Mouse (Mus musculus): ENCODE data around the gene Dmrtc2. TPM values are rescaled to one million over a fixed set of nuclear protein-coding genes. Genes with fewer than 3 reads are reported as not detected.

The Dmrtc2 gene
- polyA plus RNA-seq, 1 experiment from 2014 or later, result not detected

Other genes starting within 250 kb of the Dmrtc2 start
- 0.10 and 0.15 TPM in 2 replicates for gene Lypd3, start 233.5 kb upstream of the Dmrtc2 start, polyA plus RNA-seq (2016; fragmentation: Nextera tagmentation; extraction: Ambion mirVana)
- not detected in 2 replicates for gene Tex101, start 193.4 kb upstream of the Dmrtc2 start, polyA plus RNA-seq (2016; fragmentation: Nextera tagmentation; extraction: Ambion mirVana)
- not detected in 2 replicates for gene BC049730, start 160.8 kb upstream of the Dmrtc2 start, polyA plus RNA-seq (2016; fragmentation: Nextera tagmentation; extraction: Ambion mirVana)
- not detected in 2 replicates for gene Gm4763, start 143.1 kb upstream of the Dmrtc2 start, polyA plus RNA-seq (2016; fragmentation: Nextera tagmentation; extraction: Ambion mirVana)
- 0.06 TPM in 1 of 2 replicates, not detected in the other for gene Cd177, start 109.7 kb upstream of the Dmrtc2 start, polyA plus RNA-seq (2016; fragmentation: Nextera tagmentation; extraction: Ambion mirVana)
- gene Ceacam10, start 92.9 kb upstream of the Dmrtc2 start, polyA plus RNA-seq (2016; fragmentation: Nextera tagmentation; extraction: Ambion mirVana), result not detected in 2 replicates
- 12.6 and 13.6 TPM in 2 replicates for gene Gm9844, start 7.8 kb upstream of the Dmrtc2 start, polyA plus RNA-seq (2016; fragmentation: Nextera tagmentation; extraction: Ambion mirVana)
- gene Lypd4, start 116 bp upstream of the Dmrtc2 start, polyA plus RNA-seq (2016; fragmentation: Nextera tagmentation; extraction: Ambion mirVana), result not detected in 2 replicates
- gene Rps19, start 14.3 kb downstream of the Dmrtc2 start, polyA plus RNA-seq (2016; fragmentation: Nextera tagmentation; extraction: Ambion mirVana), result 1,145 and 1,216 TPM in 2 replicates
- 0.15 TPM in 1 of 2 replicates, not detected in the other for gene Cd79a, start 27.3 kb downstream of the Dmrtc2 start, polyA plus RNA-seq (2016; fragmentation: Nextera tagmentation; extraction: Ambion mirVana)
- 82.7 and 83.0 TPM in 2 replicates for gene Arhgef1, start 32.9 kb downstream of the Dmrtc2 start, polyA plus RNA-seq (2016; fragmentation: Nextera tagmentation; extraction: Ambion mirVana)
- gene Gm4881, start 74.4 kb downstream of the Dmrtc2 start, polyA plus RNA-seq (2016; fragmentation: Nextera tagmentation; extraction: Ambion mirVana), result not detected in 2 replicates
- 153 and 170 TPM in 2 replicates for gene Rabac1, start 102.7 kb downstream of the Dmrtc2 start, polyA plus RNA-seq (2016; fragmentation: Nextera tagmentation; extraction: Ambion mirVana)
- gene Atp1a3, start 135.9 kb downstream of the Dmrtc2 start, polyA plus RNA-seq (2016; fragmentation: Nextera tagmentation; extraction: Ambion mirVana), result 2.9 and 3.8 TPM in 2 replicates
- 7.7 and 7.9 TPM in 2 replicates for gene Grik5, start 202.3 kb downstream of the Dmrtc2 start, polyA plus RNA-seq (2016; fragmentation: Nextera tagmentation; extraction: Ambion mirVana)
- 24.4 and 24.5 TPM in 2 replicates for gene Zfp574, start 202.5 kb downstream of the Dmrtc2 start, polyA plus RNA-seq (2016; fragmentation: Nextera tagmentation; extraction: Ambion mirVana)

Measured in heart, embryonic 12.5 days (tissue).